Mouse (Mus musculus): ENCODE data around the gene Gm38394. TPM values are rescaled to one million over a fixed set of nuclear protein-coding genes. Genes with fewer than 3 reads are reported as not detected.

Gm38394 gene
- polyA plus RNA-seq, 1 experiment: 2.6 TPM

- TF ChIP-seq SRF (IDR thresholded peaks at IDR 0.05; ENCODE audit: control insufficient read depth, insufficient read length, low read depth) (no peak), POLR2A (IDR thresholded peaks at IDR 0.05; ENCODE audit: insufficient read length, low read depth) (no peak), TCF3 (IDR thresholded peaks at IDR 0.05; ENCODE audit: insufficient read length, low read depth) (no peak), POLR2AphosphoS2 (IDR thresholded peaks at IDR 0.05; ENCODE audit: insufficient read length, low read depth) (peak; percentile 68)
- Histone ChIP-seq H3K27me3 (ENCODE audit: control insufficient read depth, insufficient read depth, insufficient read length) (no peaks in the 10 kb centered on the region), H3K4me3 (no peak overlapping the region), H3K79me2 (ENCODE audit: control insufficient read depth, insufficient read depth) (no peaks in the 10 kb centered on the region), H3K36me3 (ENCODE audit: control insufficient read depth, insufficient read depth) (peaks cover 40% of the 10 kb centered on the region), H3K4me2 (ENCODE audit: low read depth) (no peak overlapping the region), H3ac (ENCODE audit: control insufficient read depth, insufficient read length) (no peak overlapping the region)
These were observed 42.8 kb downstream of the Gm38394 start for GRCm38 (mm10) chr1:133618311-133618710.

GRCm38 (mm10) chr1:133617908-133618307 lies 43.2 kb downstream of the Gm38394 start:
- peaks cover 37% of the 10 kb centered on the region for H3K36me3 ChIP-seq (ENCODE audit: control insufficient read depth, insufficient read depth)
- no peaks in the 10 kb centered on the region for H3K27me3 ChIP-seq (ENCODE audit: control insufficient read depth, insufficient read depth, insufficient read length)
- H3K4me2 ChIP-seq (ENCODE audit: low read depth): no peak overlapping the region
- H3K4me3 ChIP-seq: no peak overlapping the region
- TF ChIP-seq MYOD1 (IDR thresholded peaks at IDR 0.05; ENCODE audit: control insufficient read depth in 1 of 3, insufficient read length in 2 of 3, low read depth in 2 of 3): no peak
- TF ChIP-seq TCF12 (IDR thresholded peaks at IDR 0.05; ENCODE audit: insufficient read depth, poor library complexity, severe bottlenecking): no peak
- TF ChIP-seq POLR2AphosphoS2 (IDR thresholded peaks at IDR 0.05; ENCODE audit: insufficient read length, low read depth): no peak
- no peak for TF ChIP-seq REST (IDR thresholded peaks at IDR 0.05; ENCODE audit: insufficient read depth, insufficient read length)
- no peak for TF ChIP-seq CEBPB (IDR thresholded peaks at IDR 0.05; ENCODE audit: insufficient read depth, poor library complexity, severe bottlenecking)
- no peak for TF ChIP-seq SRF (IDR thresholded peaks at IDR 0.05; ENCODE audit: control insufficient read depth, insufficient read length, low read depth)
- TF ChIP-seq TCF3 (IDR thresholded peaks at IDR 0.05; ENCODE audit: insufficient read length, low read depth): no peak
- TF ChIP-seq USF1 (IDR thresholded peaks at IDR 0.05; ENCODE audit: low read depth): no peak
- no peak for TF ChIP-seq MAX (IDR thresholded peaks at IDR 0.05; ENCODE audit: low read depth)
- H3ac ChIP-seq (ENCODE audit: control insufficient read depth, insufficient read length): no peak overlapping the region
- H3K79me2 ChIP-seq (ENCODE audit: control insufficient read depth, insufficient read depth): no peaks in the 10 kb centered on the region

GRCm38 (mm10) chr1:133613817-133614216 lies 47.3 kb downstream of the Gm38394 start:
- no peak overlapping the region for H3K4me2 ChIP-seq (ENCODE audit: low read depth)
- no peak overlapping the region for H3K4me3 ChIP-seq
- TF ChIP-seq POLR2AphosphoS2 (IDR thresholded peaks at IDR 0.05; ENCODE audit: insufficient read length, low read depth): no peak
- TF ChIP-seq MAX (IDR thresholded peaks at IDR 0.05; ENCODE audit: low read depth): no peak
- no peak for TF ChIP-seq TCF3 (IDR thresholded peaks at IDR 0.05; ENCODE audit: insufficient read length, low read depth)
- TF ChIP-seq TCF12 (IDR thresholded peaks at IDR 0.05; ENCODE audit: insufficient read depth, poor library complexity, severe bottlenecking): no peak
- no peak for TF ChIP-seq USF1 (IDR thresholded peaks at IDR 0.05; ENCODE audit: low read depth)
- no peak for TF ChIP-seq MYOG (IDR thresholded peaks at IDR 0.05; ENCODE audit: control insufficient read depth in 1 of 3, insufficient read depth in 1 of 3, insufficient read length in 2 of 3, low read depth in 2 of 3)
- TF ChIP-seq E2F4 (IDR thresholded peaks at IDR 0.05; ENCODE audit: insufficient read depth): no peak
- no peak for TF ChIP-seq REST (IDR thresholded peaks at IDR 0.05; ENCODE audit: insufficient read depth, insufficient read length)
- TF ChIP-seq CEBPB (IDR thresholded peaks at IDR 0.05; ENCODE audit: insufficient read depth, poor library complexity, severe bottlenecking): no peak
- TF ChIP-seq MYOD1 (IDR thresholded peaks at IDR 0.05; ENCODE audit: control insufficient read depth in 1 of 3, insufficient read length in 2 of 3, low read depth in 2 of 3): no peak
- TF ChIP-seq POLR2A (IDR thresholded peaks at IDR 0.05; ENCODE audit: insufficient read length, low read depth): no peak
- no peak for TF ChIP-seq SRF (IDR thresholded peaks at IDR 0.05; ENCODE audit: control insufficient read depth, insufficient read length, low read depth)
- H3K36me3 ChIP-seq (ENCODE audit: control insufficient read depth, insufficient read depth): peaks cover 11% of the 10 kb centered on the region
- peaks cover 12% of the 10 kb centered on the region for H3K79me2 ChIP-seq (ENCODE audit: control insufficient read depth, insufficient read depth)
- H3K27me3 ChIP-seq (ENCODE audit: control insufficient read depth, insufficient read depth, insufficient read length): no peaks in the 10 kb centered on the region
- H3ac ChIP-seq (ENCODE audit: control insufficient read depth, insufficient read length): no peak overlapping the region

GRCm38 (mm10) chr1:133611436-133611835 lies 49.7 kb downstream of the Gm38394 start:
- peaks cover 29% of the 10 kb centered on the region for H3K79me2 ChIP-seq (ENCODE audit: control insufficient read depth, insufficient read depth)
- H3ac ChIP-seq (ENCODE audit: control insufficient read depth, insufficient read length): no peak overlapping the region
- H3K27me3 ChIP-seq (ENCODE audit: control insufficient read depth, insufficient read depth, insufficient read length): no peaks in the 10 kb centered on the region
- H3K4me2 ChIP-seq (ENCODE audit: low read depth): no peak overlapping the region
- H3K36me3 ChIP-seq (ENCODE audit: control insufficient read depth, insufficient read depth): peaks cover 26% of the 10 kb centered on the region
- no peak for TF ChIP-seq POLR2A (IDR thresholded peaks at IDR 0.05; ENCODE audit: insufficient read length, low read depth)
- TF ChIP-seq TCF12 (IDR thresholded peaks at IDR 0.05; ENCODE audit: insufficient read depth, poor library complexity, severe bottlenecking): no peak
- no peak for TF ChIP-seq POLR2AphosphoS2 (IDR thresholded peaks at IDR 0.05; ENCODE audit: insufficient read length, low read depth)
- TF ChIP-seq MAX (IDR thresholded peaks at IDR 0.05; ENCODE audit: low read depth): no peak
- TF ChIP-seq E2F4 (IDR thresholded peaks at IDR 0.05; ENCODE audit: insufficient read depth): no peak
- TF ChIP-seq USF1 (IDR thresholded peaks at IDR 0.05; ENCODE audit: low read depth): no peak
- TF ChIP-seq REST (IDR thresholded peaks at IDR 0.05; ENCODE audit: insufficient read depth, insufficient read length): no peak
- no peak for TF ChIP-seq TCF3 (IDR thresholded peaks at IDR 0.05; ENCODE audit: insufficient read length, low read depth)
- no peak for TF ChIP-seq CEBPB (IDR thresholded peaks at IDR 0.05; ENCODE audit: insufficient read depth, poor library complexity, severe bottlenecking)
- TF ChIP-seq MYOD1 (IDR thresholded peaks at IDR 0.05; ENCODE audit: control insufficient read depth in 1 of 3, insufficient read length in 2 of 3, low read depth in 2 of 3): no peak
- no peak for TF ChIP-seq SRF (IDR thresholded peaks at IDR 0.05; ENCODE audit: control insufficient read depth, insufficient read length, low read depth)
- no peak for TF ChIP-seq MYOG (IDR thresholded peaks at IDR 0.05; ENCODE audit: control insufficient read depth in 1 of 3, insufficient read depth in 1 of 3, insufficient read length in 2 of 3, low read depth in 2 of 3)
- H3K4me3 ChIP-seq: no peak overlapping the region

GRCm38 (mm10) chr1:133610601-133611000 lies 50.5 kb downstream of the Gm38394 start:
- Histone ChIP-seq H3K4me3 (peak overlapping the region; percentile 65), H3K27me3 (ENCODE audit: control insufficient read depth, insufficient read depth, insufficient read length) (no peaks in the 10 kb centered on the region), H3K4me2 (ENCODE audit: low read depth) (peak overlapping the region; percentile 41), H3ac (ENCODE audit: control insufficient read depth, insufficient read length) (peak overlapping the region; percentile 44), H3K36me3 (ENCODE audit: control insufficient read depth, insufficient read depth) (peaks cover 29% of the 10 kb centered on the region), H3K79me2 (ENCODE audit: control insufficient read depth, insufficient read depth) (peaks cover 29% of the 10 kb centered on the region)
- TF ChIP-seq E2F4 (IDR thresholded peaks at IDR 0.05; ENCODE audit: insufficient read depth) (no peak), TCF3 (IDR thresholded peaks at IDR 0.05; ENCODE audit: insufficient read length, low read depth) (no peak), REST (IDR thresholded peaks at IDR 0.05; ENCODE audit: insufficient read depth, insufficient read length) (no peak)

Data from myocyte (in vitro differentiated cells).